Mouse (Mus musculus): ENCODE data around the gene Mgll. TPM values are rescaled to one million over a fixed set of nuclear protein-coding genes. Genes with fewer than 3 reads are reported as not detected.

The Mgll gene
- polyA plus RNA-seq, 1 experiment from 2014 or later, result 52.6 TPM

DNA sequence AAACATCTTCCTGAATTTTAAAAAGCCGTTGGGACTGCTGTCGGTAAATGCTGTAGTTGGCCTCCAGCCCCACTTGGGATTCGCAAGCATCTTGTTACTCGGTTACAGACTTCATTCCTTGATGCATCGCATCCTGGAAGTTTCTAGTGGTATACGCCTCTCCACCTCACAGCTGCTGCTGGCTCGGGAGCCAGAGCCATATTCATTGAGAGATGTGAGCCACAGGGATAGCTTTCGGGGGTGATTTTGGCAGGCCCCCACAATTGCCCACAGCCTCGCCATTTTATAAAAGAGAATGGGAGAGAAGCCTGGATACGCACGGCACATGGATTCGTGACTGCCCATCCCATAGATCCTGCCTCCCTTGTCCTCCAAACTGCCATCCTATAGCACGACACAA lies 69.7 kb downstream of the Mgll start:
- no peak for DNase-seq (ENCODE audit: low spot score)

DNA sequence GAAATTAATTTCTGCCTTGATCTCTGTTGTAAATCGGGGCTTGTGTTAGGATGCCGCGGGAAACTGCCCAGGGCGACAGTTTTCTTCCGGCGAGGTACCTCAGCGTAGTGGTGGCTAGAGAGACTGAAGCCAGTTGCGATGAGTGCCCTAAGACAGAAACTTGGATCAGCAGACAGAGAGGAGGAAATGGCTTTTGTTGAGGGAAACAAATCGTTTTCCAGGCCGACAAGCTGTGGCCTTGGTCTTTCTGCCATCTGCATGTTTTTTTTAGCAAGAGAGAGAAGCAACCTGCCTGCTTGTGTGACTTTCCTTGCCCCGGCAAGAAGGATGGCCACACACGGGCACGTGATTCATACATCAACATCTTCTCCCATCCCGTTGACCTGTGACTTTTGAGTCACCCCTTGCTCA lies 70.4 kb downstream of the Mgll start:
- DNase-seq (ENCODE audit: low spot score), result no peak

DNA sequence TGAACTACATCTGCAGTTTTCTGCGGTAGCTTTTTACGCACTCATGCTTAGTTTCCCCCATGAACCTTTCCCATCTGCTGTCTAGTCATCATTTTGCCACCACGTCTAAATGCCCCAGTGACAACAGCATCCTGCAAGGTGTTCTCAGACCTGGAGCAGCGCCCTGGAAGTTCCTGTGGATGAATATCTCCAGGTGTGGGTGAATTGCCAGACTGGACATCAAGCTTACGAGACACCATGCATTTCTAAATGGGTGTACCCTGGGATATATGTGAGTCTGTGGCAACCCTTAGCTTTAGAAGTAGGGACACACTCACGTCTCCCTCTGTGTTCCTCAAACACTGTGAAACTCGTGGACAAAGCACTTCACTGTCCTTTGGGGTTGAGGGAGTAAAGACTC lies 76.0 kb downstream of the Mgll start:
- DNase-seq (ENCODE audit: low spot score), result no peak

DNA sequence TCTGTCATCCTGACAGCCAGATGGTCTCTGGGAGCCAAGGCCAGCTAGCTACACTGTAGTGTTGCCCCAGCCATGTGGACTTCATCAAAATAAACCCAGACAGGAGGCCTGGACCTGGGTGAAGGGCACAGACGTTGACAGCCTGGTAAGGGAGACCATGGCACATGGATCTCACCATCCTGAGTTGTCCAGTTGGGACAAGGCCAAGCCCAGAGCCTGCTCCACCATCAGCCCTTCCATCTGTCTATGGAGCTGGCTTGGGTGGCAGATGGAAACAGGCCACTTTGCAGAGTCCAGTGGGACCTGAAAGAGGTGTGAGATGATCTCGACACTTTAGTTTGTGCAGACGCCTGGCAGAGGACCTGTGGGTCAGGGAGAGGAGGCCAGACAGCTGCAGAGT lies 76.5 kb downstream of the Mgll start:
- DNase-seq (ENCODE audit: low spot score), result no peak

DNA sequence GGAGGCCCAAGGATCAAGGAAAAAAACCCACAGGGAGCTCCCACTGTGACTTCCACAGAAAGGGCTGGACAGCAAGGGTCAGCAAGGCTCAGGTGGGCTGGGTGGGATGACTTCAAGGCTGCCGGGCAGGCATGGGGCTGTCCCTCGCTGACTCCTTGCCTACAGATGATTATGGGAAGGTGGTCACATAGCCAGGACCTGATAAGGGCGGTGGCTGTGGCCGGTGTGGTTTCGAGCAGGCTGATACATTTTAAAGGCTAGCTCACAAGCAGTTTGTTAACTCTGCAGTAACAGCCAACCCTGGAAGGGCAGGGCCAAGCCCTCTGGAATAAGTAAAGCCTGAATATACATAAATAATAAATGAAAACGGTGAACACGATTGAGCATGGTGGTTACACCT lies 78.8 kb downstream of the Mgll start:
- no peak for DNase-seq (ENCODE audit: low spot score)

DNA sequence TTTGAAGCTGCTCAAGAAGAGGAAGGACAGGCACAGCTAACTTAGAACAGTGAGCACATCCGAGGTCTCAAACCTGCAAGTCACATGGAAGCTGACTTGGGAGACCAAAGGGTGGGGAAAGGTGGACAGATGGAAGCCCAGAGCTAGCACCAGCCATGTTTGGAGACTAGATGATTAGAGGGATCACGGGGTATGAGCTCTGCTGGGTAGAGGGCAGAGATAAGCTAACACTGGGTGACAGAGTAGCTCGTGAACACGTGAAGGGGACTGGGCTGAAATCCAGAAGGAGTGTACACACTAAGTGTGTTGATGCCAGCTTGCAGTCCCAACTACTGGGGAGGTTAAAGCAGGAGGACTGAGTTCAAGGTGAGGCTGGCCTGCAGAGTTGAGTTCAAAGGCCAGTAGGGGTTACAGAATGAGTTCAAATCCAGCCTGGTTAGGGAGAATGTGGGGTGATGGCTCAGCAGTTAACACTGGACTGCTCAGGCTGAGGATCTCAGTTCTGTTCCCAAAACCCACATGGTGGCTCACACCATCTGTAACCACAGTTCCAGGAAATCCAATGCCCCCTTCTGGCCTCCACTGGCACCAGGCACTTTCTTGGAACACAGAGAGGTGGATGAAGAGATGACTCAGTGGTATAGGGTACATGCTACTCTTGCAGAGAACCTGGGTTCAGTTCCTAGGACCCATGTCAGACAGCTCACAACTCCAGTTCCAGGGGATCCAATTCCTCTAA lies 79.9 kb downstream of the Mgll start:
- no peak for DNase-seq (ENCODE audit: low spot score)

DNA sequence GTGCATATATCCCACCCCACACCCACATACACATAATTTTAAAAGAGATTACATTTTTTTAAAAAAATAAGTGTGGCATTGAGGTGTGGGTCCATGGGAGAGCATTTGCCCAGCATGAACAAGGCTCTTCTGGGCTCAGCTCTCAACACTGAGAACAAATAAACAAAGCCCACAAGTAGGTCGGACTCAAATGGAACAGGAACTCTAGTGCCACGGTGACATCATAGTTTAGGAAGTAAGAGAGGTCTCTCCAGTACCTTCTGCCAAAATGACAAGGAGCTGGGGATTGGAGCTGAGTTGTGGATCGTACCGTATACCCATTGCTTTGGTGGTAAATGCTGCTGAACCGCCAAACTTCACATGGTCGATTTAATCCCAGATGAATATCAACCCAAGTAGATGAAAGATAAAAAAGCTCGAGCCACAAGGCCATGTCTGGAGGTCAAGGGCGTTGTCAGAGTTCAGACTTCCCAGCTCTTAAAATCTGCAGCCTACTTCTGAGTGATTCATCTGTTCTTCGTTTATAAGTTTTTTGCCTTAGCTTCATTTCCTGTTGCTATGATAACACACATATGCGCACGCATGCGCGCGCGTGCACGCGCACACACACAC lies 80.9 kb downstream of the Mgll start:
- DNase-seq (ENCODE audit: low spot score), result no peak

DNA sequence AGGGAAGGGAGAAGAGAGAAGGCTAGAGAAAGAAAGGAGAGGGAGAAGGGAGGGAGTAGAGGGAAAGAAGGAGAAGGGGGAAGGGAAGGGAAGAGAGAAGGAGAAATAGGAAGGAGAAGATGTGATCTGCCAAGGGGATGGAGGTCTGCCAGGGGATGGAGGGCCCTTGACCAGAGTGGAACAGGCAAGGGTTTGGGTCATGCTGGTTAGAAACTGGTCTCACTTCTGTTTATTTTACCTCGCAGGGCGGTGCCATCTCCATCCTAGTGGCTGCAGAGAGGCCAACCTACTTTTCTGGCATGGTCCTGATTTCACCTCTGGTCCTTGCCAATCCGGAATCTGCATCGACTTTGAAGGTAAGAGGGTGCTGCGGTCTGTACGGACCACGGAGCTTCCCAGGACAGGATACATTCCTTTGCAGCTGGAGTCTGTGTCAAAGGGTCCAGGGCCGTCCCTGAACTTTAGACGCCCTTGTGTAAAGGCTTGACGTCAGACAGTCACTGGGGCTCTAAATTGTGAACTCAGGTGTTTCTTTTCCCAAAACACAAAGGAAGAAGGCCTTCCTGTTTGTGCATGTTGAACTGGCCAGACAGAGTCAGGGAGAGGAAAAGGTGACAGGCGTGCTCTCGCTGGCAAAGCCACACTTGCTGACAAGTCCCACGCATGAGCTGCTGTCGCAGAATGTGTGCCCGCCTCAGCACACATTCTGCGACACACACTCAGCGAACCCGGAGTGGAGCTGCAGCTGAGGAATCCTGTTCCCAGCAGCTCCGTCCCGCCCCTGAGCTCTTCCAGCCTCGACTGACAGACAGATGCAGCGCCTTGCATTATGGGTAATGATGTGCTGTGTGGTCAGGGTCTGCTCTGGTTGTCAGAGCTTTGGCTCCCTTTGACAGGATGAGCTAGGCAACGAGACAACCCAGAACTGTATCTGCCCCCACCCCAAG lies 85.2 kb downstream of the Mgll start:
- no peak for DNase-seq (ENCODE audit: low spot score)

DNA sequence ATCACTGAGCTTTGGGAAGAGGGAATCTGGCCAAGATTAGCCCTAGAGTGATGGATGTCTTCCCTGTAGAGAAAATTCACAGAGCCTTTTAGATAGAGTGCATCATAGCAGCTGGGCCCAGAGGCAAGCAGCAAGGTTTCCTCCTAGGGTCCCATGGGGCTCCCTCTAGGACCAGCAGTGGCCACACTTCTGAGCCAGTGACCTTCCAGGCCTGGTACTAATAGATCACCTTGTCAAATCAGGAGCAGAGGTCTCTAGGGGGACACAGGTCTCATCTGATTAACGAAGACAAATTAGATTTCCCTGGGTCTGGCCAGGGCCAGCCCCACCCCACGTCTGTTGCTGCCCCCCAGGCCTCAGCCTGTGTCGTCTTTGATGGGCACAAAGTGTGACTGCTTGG lies 86.1 kb downstream of the Mgll start:
- no peak for DNase-seq (ENCODE audit: low spot score)

DNA sequence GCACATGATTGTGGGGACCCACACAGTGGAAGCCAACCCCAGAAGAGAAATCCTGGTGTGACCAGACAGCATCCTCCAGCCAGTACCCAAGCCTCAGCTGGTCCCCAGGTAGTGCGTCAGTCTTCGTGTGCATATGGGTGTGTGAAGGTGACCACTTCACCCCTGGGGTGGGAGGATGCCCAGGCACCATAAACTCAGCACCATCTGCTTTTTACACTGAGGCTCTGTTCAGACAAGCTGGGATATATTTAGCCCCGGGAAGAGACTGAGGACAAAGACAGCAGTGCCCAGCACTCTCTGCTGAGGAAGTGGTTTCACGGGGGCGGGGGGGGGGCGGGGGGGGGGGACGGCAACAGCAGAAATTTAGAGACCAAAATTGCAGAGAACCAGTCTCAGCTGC lies 87.2 kb downstream of the Mgll start:
- no peak for DNase-seq (ENCODE audit: low spot score)

DNA sequence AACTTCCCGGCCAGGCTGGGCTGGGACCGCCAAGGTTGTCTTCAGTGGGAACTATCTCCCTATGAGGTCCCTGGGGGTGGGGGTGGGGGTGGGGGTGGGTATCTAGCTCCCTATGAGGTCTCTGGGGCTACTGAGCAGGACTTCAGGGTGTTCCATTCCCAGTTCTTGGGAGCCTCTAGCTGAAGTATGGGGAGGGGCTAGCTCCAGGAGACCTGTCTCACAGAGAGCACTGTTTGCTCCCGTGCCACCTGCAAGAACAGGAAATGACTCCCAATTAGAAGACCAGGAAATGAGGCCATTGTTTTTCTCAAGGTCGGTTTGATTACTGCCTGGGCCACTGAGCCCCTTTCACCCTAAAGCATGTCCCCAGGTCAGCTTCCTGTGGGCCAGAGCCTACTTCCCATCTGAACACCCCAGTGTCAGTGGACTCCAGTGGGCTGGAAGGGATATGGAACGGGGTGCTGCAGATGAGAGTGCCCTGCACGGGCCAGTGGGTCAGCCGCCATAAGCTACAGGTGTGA lies 87.7 kb downstream of the Mgll start:
- DNase-seq (ENCODE audit: low spot score), result no peak

DNA sequence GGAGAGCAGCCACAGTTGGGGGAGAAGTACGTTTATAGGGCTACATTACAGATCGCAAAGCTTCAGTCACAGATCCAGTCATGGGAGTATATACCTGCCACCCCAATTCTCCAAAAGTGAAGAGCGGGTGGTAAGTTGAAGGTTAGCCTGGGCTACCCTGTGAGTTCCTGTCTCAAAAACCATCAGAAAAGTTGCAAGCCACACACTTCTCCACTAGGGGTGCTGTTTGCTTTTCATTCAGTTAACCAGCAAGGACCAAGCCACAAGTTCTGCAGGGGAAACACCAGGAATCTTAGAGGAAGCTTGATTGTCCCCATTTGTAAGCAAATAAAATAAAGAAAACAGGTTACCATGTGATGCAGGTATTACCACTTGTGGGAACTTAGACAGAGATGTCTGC lies 88.7 kb downstream of the Mgll start:
- peak; percentile 78 for DNase-seq (ENCODE audit: low spot score)

DNA sequence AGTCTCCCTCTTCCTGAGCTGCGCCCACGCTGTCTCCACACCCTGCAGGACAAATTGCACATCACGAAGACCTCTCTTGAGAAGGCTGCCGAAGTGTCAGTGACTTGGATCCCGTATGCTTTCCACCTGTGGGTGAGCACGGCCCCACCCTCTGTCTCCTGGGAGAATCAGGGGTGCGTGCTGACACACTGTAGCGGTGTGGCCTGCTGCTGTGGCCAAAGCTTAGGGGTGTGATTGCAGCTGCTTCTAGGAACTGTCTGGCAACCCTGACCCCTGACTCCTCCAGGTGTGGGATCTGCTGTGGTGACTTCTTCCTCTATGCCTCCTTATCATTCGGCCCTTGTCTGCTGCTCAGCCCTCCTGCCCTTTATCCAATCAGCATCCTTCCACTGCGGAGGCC lies 89.6 kb downstream of the Mgll start:
- DNase-seq (ENCODE audit: low spot score), result no peak

DNA sequence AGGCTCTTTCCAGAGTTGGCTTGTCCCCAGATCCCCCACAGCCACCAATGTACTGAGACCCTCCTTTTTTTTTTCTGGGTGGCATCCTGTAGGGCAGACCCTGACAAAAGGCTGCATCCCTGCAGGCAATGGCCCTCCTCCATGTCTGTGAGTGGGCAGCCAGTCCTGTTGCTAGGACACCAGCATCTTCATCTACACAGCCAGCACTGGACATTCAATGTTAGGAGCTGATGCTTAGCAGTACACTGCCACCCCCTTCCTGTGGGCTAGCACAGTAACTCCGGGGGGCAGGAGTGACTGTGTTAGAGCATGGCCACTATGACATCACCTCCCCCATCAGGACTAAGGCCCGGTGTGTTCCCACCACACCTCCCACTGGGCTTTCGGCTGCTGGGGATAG lies 90.8 kb downstream of the Mgll start:
- DNase-seq (ENCODE audit: low spot score), result no peak

DNA sequence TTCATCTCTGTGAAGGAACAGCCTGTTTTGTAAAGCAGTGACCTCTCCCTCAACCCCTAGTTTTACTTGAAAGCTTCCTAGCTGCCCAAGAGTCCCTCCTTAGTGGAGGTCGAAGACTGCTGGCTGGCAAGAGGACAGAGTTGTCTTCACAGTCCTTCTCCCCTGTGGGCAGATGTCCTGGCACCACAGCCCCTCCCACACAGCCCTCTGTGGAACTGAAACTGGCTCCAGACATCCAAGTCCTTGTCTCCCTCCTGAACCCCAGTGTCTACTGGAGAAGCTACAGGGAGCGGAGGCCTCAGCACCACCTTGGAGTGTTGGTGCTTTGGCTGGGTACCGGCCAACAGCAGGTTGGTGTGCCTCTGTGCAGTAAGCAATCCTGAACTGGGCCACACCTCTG lies 91.3 kb downstream of the Mgll start:
- DNase-seq (ENCODE audit: low spot score), result no peak

DNA sequence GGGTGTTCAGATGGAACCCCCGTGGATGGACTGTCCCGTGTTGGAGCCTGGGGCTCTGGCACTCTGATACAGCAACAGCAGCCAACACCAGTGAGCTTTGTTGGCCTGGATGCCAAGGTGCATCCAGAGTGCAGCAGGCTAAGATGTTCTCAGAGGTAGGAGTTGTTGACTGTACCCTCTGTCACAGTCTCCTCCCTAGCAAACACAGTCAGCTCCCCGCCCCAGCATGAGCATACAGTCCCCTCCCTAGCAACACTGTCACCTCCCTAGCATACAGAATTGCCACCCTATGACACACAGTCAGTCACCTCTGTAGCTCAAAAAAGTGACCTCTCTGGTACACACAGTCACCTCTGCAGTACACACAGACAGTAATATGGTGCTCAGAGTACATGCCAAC lies 92.7 kb downstream of the Mgll start:
- DNase-seq (ENCODE audit: low spot score), result no peak

DNA sequence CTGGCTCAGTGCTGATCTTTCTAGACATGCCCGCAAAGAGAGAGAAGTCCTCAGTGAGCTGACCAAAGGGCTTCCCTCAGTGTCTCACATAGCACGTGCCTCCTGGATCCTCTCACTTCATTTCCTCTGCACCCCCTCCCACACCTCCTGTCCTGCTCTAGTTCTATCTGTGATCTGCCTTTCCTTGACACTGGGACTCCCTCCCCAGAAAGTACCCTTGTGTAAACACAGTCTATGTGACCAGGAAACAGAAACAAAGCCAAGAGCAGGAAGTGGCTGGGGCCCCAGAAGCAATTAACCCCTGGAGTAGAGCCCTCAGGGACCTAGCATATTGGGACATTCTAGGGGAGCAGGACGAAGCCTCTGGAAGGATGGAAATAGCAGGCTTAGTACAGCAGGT lies 96.6 kb downstream of the Mgll start:
- no peak for DNase-seq (ENCODE audit: low spot score)

DNA sequence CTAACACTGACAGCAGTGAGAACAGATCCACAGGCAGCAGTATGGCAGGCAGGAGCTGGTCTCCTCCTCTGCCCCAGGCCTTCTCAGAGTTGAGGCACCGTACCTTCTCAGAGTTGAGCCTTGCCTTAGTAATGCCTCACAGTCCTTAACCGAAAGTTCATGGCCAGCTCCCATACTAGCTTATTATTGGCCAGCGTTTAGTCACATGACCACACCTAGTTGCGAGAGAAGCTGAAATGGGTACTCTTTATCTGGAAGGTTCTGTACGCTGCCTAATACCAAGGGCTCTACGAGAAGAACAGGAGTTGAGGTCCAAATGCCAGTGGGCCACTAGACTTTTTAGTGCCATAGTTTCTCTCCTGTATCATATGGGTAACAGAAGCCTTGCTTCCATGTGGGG lies 97.1 kb downstream of the Mgll start:
- DNase-seq (ENCODE audit: low spot score), result no peak

DNA sequence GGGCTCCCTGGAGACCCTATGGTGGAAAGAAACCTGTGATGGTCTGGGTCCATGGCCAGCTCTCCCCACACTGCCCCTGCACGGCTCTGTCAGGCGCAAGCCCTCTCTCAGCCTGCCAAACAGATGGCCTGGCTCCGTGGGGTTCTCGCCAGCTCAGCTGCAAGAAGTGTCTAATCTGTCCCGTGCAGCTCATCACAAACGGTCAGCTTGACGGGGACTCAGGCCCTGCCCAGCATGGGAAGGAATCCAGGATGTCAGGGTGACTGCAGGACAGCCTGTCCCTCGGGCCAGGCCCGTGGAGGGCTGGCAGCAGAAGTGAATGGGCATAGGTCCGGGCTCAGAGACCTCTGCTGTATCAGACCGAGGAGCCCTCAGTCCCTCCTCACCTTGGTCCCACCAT lies 97.7 kb downstream of the Mgll start:
- DNase-seq (ENCODE audit: low spot score), result no peak

DNA sequence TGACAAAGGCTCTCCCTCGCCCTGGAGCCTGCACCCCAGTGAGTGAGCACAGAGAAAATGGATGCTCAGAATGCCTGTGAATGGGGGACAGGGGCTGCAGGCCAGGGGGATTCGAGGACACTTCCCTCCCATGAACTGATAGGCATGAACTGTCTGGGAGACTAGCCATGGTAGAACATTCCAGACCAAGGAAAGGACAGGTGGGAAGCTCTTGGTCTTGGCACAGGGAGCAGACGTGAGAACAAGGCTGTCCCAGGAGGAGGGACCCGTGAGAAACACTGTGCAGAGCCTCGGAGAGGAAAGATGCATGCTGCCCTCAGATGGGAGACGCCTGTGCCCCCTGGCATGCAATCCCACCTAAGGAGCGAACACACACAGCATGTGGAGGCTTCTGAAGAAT lies 100.0 kb downstream of the Mgll start:
- no peak for DNase-seq (ENCODE audit: low spot score)

DNA sequence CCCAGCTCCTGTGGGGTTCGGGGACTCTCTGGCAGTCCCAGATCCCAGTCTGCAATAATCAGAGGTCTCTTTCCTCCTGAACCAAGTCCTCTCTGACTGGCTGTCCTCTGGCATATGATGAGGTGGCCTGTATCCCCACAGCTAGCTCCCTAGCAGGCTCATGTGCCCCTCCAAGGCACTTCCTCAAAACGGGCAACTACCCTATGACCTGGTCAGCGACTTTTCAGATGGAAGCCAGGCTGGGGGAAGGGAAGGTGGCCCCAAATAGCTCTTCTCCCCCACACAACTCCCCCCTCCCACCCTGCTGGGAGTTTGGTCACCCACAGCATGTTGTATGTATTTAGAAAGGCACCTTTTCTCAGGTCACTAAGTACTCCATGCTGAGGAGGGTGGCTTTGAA lies 101.9 kb downstream of the Mgll start:
- no peak for DNase-seq (ENCODE audit: low spot score)

DNA sequence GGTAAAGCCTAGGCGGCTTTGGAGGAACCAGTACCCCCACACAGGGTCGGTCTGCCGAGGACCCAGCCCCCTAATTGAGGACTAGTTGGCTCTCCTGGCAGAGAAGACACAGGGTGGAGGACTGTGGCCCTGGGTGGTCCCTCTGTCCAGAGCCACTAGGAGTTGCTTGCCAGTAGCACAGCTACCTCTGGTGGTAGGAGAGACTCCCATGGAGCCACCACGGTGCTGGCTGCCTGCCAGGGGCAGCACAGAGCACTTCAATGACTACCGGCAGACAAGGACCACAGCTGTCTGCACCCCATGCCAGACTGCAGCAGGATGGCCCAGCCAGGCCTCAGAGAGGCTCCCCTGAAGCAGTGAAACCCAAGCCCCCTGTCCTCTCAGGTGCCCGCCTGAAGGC lies 102.3 kb downstream of the Mgll start:
- peak; percentile 36 for DNase-seq (ENCODE audit: low spot score)
